Mouse (Mus musculus) kidney, embryonic 14.5 days (tissue): Measurements from ENCODE around the gene Dennd1a. TPM values are rescaled to one million over a fixed set of nuclear protein-coding genes. Genes with fewer than 3 reads are reported as not detected.
A peak's percentile ranks its signal among the peaks of the same experiment; 100 is the strongest.

Source experiments
- ATAC-seq: fragments of 200-750 bp; cut with Nextera tagmentation; 2 replicates; pipeline ENCODE4 v1.8.0; 2017; ENCODE audit warnings: moderate number of reproducible peaks, mild to moderate bottlenecking, moderate TSS enrichment, moderate library complexity; ENCODE audit not compliant: low FRiP score, low TSS enrichment
- H3K27ac ChIP-seq: fragments of 300-500 bp; sonication (generic); 2 replicates; pipeline ENCODE4 v1.5.1; 2014; ENCODE audit warnings: low read depth, mild to moderate bottlenecking, low read length, moderate library complexity, mixed read lengths
- H3K27me3 ChIP-seq: fragments of 300-500 bp; sonication (generic); 2 replicates; pipeline ENCODE4 v1.6.1; 2014; ENCODE audit warnings: mild to moderate bottlenecking, low read length; ENCODE audit not compliant: control insufficient read depth, insufficient read depth
- H3K36me3 ChIP-seq: fragments of 300-500 bp; sonication (generic); 2 replicates; pipeline ENCODE4 v1.6.1; 2014; ENCODE audit warnings: low read length, mixed read lengths; ENCODE audit not compliant: control insufficient read depth, insufficient read depth
- H3K4me1 ChIP-seq: fragments of 300-500 bp; sonication (generic); 2 replicates; pipeline ENCODE4 v1.6.1; 2014; ENCODE audit warnings: low read length, mixed read lengths; ENCODE audit not compliant: control insufficient read depth, insufficient read depth
- H3K4me2 ChIP-seq: fragments of 300-500 bp; sonication (generic); replicated peaks from 2 replicates; pipeline ENCODE4 v1.6.1; 2014; ENCODE audit warnings: low read depth, mild to moderate bottlenecking, low read length
- H3K4me3 ChIP-seq: fragments of 300-500 bp; sonication (generic); 2 replicates; pipeline ENCODE4 v1.5.1; 2014; ENCODE audit warnings: mild to moderate bottlenecking, low read length
- H3K9ac ChIP-seq: fragments of 300-500 bp; sonication (generic); 2 replicates; pipeline ENCODE4 v1.6.1; 2014; ENCODE audit warnings: low read depth, mild to moderate bottlenecking, low read length, moderate library complexity
- H3K9me3 ChIP-seq: fragments of 300-500 bp; sonication (generic); 2 replicates; pipeline ENCODE4 v1.6.1; 2016; ENCODE audit warnings: low read length; ENCODE audit not compliant: control insufficient read depth
- WGBS: fragments of 180-500 bp; shearing (Covaris S2); extraction: QIAGEN DNeasy Blood & Tissue Kit; methylation state at CpG from one replicate; pipeline ENCODE4 v1.1.7; 2014; 5-methylcytosine and 5-hydroxymethylcytosine counted together
- polyA plus RNA-seq: library from polyadenylated mRNA; unstranded; fragments of >200 nt; fragmentation: Nextera tagmentation; extraction: Ambion mirVana; gene quantifications from 2 replicates; pipeline ENCODE4 v1.2.1, GENCODE M21; 2014

Gene Dennd1a
- polyA plus RNA-seq, 1 experiment from 2014 or later, result 12.6 TPM

DNA sequence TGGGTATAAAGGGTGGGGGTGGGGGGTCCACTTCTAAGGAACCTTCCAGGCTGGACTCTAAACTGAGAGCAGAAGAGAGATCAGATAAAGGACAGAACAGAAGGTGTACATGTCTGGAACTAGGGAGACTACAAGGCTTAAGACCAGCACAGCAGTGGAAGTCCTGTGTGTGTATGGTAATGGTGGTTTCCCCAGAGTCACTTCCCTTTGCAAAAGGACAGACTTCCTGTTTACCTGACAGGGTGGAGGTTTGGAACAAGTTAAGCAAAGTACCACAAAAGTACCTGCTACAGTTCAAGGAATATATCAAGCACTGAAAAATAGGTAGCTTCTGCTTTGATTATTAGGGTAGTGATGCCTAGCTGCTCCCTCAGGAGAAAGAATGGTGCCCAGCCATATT, 215.1 kb downstream of the Dennd1a start:
- Histone ChIP-seq H3K9me3 (no peaks in the 10 kb centered on the region), H3K9ac (no peak overlapping the region), H3K4me1 (0 out of 2 replicates have a peak, but pooled peaks cover 8% of the 10 kb centered on the region), H3K36me3 (no peaks in the 10 kb centered on the region), H3K27me3 (no peaks in the 10 kb centered on the region), H3K4me2 (no peak overlapping the region), H3K27ac (no peak overlapping the region), H3K4me3 (no peak overlapping the region)
- no peak for ATAC-seq

DNA sequence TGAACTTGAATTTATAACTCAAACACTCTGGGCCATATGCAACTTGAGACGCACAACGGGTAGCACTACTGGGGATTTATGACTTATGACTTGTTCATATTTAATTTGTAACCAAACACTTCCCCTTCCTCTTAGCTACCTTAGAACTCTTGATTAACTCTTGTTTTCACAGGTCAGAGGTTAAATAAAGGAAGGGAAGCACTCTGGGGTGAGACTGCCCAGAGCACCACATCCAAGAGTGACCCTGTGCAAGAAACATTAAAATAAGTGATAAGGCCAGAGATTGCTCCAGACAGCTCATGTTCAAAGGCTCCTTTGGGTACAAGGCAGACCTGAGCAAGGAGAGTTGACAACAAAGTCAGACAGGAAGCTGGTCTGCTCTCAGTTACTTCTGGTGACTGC, 219.0 kb downstream of the Dennd1a start:
- 3% methylated on average over 2 of the region's 2 CpGs for WGBS
- Histone ChIP-seq H3K36me3 (no peaks in the 10 kb centered on the region), H3K27me3 (peaks cover 3% of the 10 kb centered on the region; the same call in 1 of the 2 replicates), H3K4me3 (no peak overlapping the region), H3K4me2 (no peak overlapping the region), H3K27ac (no peak overlapping the region), H3K9me3 (no peaks in the 10 kb centered on the region), H3K9ac (no peak overlapping the region), H3K4me1 (0 out of 2 replicates have a peak, but pooled peaks cover 8% of the 10 kb centered on the region)
- ATAC-seq, result peak; percentile 89

DNA sequence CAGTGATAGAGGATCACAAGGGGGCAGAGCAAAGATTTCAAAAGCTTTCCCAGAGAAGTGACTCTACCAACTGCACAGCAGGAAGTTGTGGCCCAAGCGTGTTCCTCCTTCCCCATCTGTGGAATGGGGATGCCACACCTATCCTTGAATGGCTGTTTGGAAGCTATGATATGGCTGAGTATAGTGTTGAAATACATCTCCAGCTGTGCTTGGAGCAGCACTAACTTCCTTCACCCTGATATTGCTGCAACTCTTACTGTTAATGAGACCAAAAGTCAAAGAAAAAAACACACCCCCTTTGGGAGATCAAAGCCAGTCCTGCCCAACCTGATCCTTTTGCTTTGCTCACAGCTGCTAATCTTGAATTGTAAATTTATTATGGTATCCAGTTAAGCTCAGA, 221.3 kb downstream of the Dennd1a start:
- H3K27me3 ChIP-seq, result peaks cover 3% of the 10 kb centered on the region; the same call in 1 of the 2 replicates
- 91% methylated on average over 1 of the region's 1 CpGs for WGBS
- 0 out of 2 replicates have a peak, but pooled peaks cover 8% of the 10 kb centered on the region for H3K4me1 ChIP-seq
- no peaks in the 10 kb centered on the region for H3K36me3 ChIP-seq
- H3K4me3 ChIP-seq, result no peak overlapping the region
- no peak overlapping the region for H3K9ac ChIP-seq
- H3K4me2 ChIP-seq, result no peak overlapping the region
- H3K9me3 ChIP-seq, result no peaks in the 10 kb centered on the region
- no peak for ATAC-seq
- H3K27ac ChIP-seq, result no peak overlapping the region

DNA sequence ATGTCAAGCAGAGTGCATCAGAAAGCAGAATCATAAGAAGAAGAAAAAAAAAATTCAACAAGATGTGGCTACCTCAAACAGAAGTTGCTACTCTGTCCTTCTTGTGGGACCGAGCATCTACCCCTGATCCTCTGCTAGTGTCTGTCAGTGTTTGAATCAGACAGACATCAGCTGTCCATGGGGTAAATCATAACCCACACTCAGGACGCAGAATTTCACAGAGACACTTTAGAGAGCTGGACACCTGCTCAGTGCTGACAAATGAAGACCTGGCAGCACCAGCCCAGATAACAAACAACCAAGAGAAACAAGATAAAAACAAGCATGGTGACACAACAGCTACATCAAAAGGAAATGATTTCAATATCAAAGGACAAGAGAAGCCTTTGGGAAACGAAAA, 222.9 kb downstream of the Dennd1a start:
- Histone ChIP-seq H3K27me3 (peaks cover 3% of the 10 kb centered on the region; the same call in 1 of the 2 replicates), H3K4me2 (no peak overlapping the region), H3K4me3 (no peak overlapping the region), H3K36me3 (no peaks in the 10 kb centered on the region), H3K4me1 (0 out of 2 replicates have a peak, but pooled peaks cover 8% of the 10 kb centered on the region), H3K9me3 (no peaks in the 10 kb centered on the region), H3K27ac (no peak overlapping the region), H3K9ac (no peak overlapping the region)
- ATAC-seq, result no peak
- 69% methylated on average over 3 of the region's 3 CpGs for WGBS

DNA sequence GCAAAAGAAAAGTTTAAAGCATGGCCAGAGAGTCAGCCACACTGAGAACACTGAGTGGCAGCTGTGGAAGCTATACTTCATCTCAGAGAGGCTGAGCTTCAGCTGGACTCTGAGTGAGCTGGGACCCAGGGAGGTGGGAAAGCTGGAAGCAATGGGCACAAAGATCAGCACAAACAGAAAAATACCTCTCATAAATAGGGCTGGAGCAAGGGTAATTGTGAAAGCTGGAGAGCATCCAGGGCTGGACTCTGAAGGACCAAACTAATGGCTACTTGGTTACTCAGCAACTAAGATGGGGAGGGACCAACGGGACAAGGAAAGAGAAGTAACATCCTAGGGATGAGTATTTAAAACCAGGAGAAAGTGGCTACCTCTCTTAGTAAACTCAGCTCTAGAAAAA, 225.0 kb downstream of the Dennd1a start:
- H3K4me1 ChIP-seq, result no peaks in the 10 kb centered on the region
- H3K4me3 ChIP-seq, result no peak overlapping the region
- H3K9me3 ChIP-seq, result no peaks in the 10 kb centered on the region
- no peak overlapping the region for H3K27ac ChIP-seq
- H3K27me3 ChIP-seq, result peaks cover 3% of the 10 kb centered on the region; the same call in 1 of the 2 replicates
- no peaks in the 10 kb centered on the region for H3K36me3 ChIP-seq
- H3K4me2 ChIP-seq, result no peak overlapping the region
- 64% methylated on average over 1 of the region's 1 CpGs for WGBS
- H3K9ac ChIP-seq, result no peak overlapping the region
- no peak for ATAC-seq

DNA sequence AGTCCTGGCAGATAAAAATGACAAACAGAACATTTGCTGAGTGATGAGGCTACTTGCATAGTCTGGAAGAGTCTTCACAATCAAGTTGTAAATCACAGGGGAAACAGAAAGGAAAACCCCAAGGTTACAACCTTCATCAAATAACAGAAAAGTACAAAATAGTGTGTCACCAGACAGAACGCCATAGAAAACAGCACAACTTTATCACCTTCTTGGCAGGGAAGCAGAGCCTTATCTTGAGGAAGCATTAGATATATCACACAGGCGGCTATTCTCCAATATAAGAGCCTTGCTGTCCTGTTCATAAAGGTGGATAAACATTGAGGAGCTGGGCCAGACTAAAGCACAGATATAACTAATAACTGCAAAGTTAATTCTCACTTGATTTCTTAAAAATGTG, 225.7 kb downstream of the Dennd1a start:
- Histone ChIP-seq H3K27me3 (peaks cover 3% of the 10 kb centered on the region; the same call in 1 of the 2 replicates), H3K9ac (no peak overlapping the region), H3K9me3 (no peaks in the 10 kb centered on the region), H3K27ac (no peak overlapping the region), H3K36me3 (no peaks in the 10 kb centered on the region), H3K4me2 (no peak overlapping the region), H3K4me3 (no peak overlapping the region), H3K4me1 (no peaks in the 10 kb centered on the region)
- WGBS, result 64% methylated on average over 2 of the region's 2 CpGs
- ATAC-seq, result no peak

DNA sequence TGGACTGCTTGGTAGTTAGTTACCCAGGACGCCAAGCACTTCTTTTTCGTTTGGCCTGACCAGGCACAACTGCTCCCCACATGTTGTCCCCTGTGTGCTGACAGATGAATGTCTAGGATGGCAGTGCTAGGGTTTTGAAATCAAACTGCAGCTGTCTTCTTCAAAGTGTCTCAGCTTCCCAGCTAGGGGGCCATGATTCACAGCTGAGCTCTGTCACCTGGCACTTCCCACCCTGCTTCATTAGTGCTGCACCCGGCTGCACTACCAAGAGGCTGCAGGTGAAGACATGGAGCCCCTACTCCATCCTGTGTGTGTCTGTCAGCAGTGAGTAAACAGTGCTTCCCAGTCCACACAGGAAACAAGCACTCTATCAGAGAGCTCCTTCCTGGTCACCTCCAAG, 234.8 kb downstream of the Dennd1a start:
- no peak for ATAC-seq
- Histone ChIP-seq H3K4me1 (peaks cover 7% of the 10 kb centered on the region), H3K9me3 (no peaks in the 10 kb centered on the region), H3K27ac (no peak overlapping the region), H3K4me2 (no peak overlapping the region), H3K9ac (no peak overlapping the region), H3K4me3 (no peak overlapping the region), H3K36me3 (no peaks in the 10 kb centered on the region), H3K27me3 (no peaks in the 10 kb centered on the region)
- WGBS, result 38% methylated on average over 3 of the region's 3 CpGs

DNA sequence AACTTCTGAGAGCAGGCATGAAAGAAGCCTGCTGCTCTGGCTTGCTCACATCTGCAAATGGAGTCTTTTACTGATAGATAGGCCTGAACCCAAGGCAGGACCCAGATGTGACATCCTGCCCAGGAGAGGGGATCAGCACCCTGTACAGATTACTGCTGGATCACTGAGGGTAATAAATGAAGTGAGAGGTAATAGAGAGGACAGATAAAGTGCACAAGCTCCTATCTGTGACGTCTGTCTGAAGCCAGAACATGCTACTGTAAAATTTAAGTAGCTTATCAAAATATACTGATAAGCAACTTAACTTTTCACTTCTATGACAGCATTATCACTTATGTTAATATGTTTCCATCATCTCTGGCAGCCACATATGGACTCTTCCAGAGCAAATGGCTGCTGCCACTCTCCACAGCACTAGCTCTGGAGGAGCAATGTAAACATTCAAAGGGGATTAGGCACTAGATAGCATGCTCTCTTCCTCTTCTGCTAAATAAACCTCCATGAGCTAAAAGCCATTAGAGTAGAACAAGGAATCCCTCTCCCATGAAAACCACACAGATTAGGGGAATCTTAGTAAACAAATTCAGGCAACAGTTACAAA, 235.6 kb downstream of the Dennd1a start:
- Histone ChIP-seq H3K36me3 (no peaks in the 10 kb centered on the region), H3K4me2 (no peak overlapping the region), H3K9me3 (no peaks in the 10 kb centered on the region), H3K9ac (no peak overlapping the region), H3K27me3 (no peaks in the 10 kb centered on the region), H3K4me3 (no peak overlapping the region), H3K27ac (no peak overlapping the region), H3K4me1 (peaks cover 7% of the 10 kb centered on the region)
- no peak for ATAC-seq
- WGBS, result 56% methylated on average over 1 of the region's 1 CpGs

DNA sequence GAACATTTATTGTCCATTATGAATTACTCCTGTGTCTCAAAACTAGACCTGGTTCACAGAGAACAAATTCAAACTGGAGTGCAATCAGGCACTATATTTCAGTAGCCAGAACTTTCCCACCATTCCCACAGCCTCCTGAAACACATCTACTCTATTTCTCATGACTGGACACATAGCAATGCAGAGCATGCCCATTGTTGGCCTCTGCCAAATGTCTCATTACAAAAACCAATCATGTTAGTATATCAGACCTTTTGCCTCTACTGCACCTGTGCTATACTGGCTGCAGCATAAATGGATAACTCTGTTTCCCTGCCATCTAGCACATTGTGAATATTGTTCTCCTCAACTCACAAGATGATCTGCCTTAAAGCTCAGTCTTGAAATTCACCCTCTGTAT, 238.2 kb downstream of the Dennd1a start:
- Histone ChIP-seq H3K36me3 (no peaks in the 10 kb centered on the region), H3K4me1 (peaks cover 7% of the 10 kb centered on the region), H3K27ac (no peak overlapping the region), H3K9me3 (no peaks in the 10 kb centered on the region), H3K27me3 (no peaks in the 10 kb centered on the region), H3K4me3 (no peak overlapping the region), H3K4me2 (no peak overlapping the region), H3K9ac (no peak overlapping the region)
- ATAC-seq, result no peak
